Mouse (Mus musculus) WW6 (cell line): ENCODE measurements around the gene Cntf.

Source experiments
- DNase-seq: peaks from one replicate; pipeline ENCODE4 v3.0.0-alpha.2; 2013; ENCODE audit warnings: low read depth, low spot score

The Cntf gene

GRCm38 (mm10) chr19:12765308-12765707 lies at the start of gene Cntf:
Gene Cntf, minus strand, starts transcription at chr19:12765632.
- no peak for DNase-seq

- no peak for DNase-seq
Measured at GRCm38 (mm10) chr19:12813883-12814282, 48.5 kb upstream of the Cntf start.

GRCm38 (mm10) chr19:12812644-12813364 lies 47.4 kb upstream of the Cntf start:
- DNase-seq, result no peak

- no peak for DNase-seq
Measured at GRCm38 (mm10) chr19:12806214-12806613, 40.8 kb upstream of the Cntf start.

GRCm38 (mm10) chr19:12805730-12806129 lies 40.3 kb upstream of the Cntf start:
- DNase-seq, result no peak

- DNase-seq, result no peak
Measured at GRCm38 (mm10) chr19:12804237-12804636, 38.8 kb upstream of the Cntf start.

GRCm38 (mm10) chr19:12802830-12803229 lies 37.4 kb upstream of the Cntf start:
- no peak for DNase-seq

- DNase-seq, result no peak
Measured at GRCm38 (mm10) chr19:12801046-12801445, 35.6 kb upstream of the Cntf start.

GRCm38 (mm10) chr19:12800621-12801020 lies 35.2 kb upstream of the Cntf start:
- no peak for DNase-seq

GRCm38 (mm10) chr19:12799081-12799480 lies 33.6 kb upstream of the Cntf start:
- no peak for DNase-seq

- no peak for DNase-seq
Measured at GRCm38 (mm10) chr19:12798404-12798803, 33.0 kb upstream of the Cntf start.

- DNase-seq, result no peak
Measured at GRCm38 (mm10) chr19:12797071-12797470, 31.6 kb upstream of the Cntf start.

- DNase-seq, result no peak
Measured at GRCm38 (mm10) chr19:12796328-12796931, 31.0 kb upstream of the Cntf start.

GRCm38 (mm10) chr19:12795511-12796327 lies 30.3 kb upstream of the Cntf start, which contains the start of the genes Zfp91 and Lpxn:
Gene Zfp91, minus strand, starts transcription at chr19:12796126.
Gene Lpxn, plus strand, starts transcription at chr19:12796193.
- DNase-seq, result peak; percentile 93

- no peak for DNase-seq
Measured at GRCm38 (mm10) chr19:12795110-12795509, 29.7 kb upstream of the Cntf start.

GRCm38 (mm10) chr19:12794056-12795044 lies 28.9 kb upstream of the Cntf start:
- DNase-seq, result peak; percentile 71

- DNase-seq, result no peak
Measured at GRCm38 (mm10) chr19:12792374-12792773, 26.9 kb upstream of the Cntf start.

- no peak for DNase-seq
Measured at GRCm38 (mm10) chr19:12787721-12788120, 22.3 kb upstream of the Cntf start.

- DNase-seq, result no peak
Measured at GRCm38 (mm10) chr19:12786803-12787395, 21.5 kb upstream of the Cntf start.

- DNase-seq, result no peak
Measured at GRCm38 (mm10) chr19:12780437-12780836, 15.0 kb upstream of the Cntf start.

GRCm38 (mm10) chr19:12770888-12771287 lies 5.5 kb upstream of the Cntf start:
- no peak for DNase-seq
